Comparison of ENCODE assay signal across 7 mouse cellular contexts in the genomic region with DNA sequence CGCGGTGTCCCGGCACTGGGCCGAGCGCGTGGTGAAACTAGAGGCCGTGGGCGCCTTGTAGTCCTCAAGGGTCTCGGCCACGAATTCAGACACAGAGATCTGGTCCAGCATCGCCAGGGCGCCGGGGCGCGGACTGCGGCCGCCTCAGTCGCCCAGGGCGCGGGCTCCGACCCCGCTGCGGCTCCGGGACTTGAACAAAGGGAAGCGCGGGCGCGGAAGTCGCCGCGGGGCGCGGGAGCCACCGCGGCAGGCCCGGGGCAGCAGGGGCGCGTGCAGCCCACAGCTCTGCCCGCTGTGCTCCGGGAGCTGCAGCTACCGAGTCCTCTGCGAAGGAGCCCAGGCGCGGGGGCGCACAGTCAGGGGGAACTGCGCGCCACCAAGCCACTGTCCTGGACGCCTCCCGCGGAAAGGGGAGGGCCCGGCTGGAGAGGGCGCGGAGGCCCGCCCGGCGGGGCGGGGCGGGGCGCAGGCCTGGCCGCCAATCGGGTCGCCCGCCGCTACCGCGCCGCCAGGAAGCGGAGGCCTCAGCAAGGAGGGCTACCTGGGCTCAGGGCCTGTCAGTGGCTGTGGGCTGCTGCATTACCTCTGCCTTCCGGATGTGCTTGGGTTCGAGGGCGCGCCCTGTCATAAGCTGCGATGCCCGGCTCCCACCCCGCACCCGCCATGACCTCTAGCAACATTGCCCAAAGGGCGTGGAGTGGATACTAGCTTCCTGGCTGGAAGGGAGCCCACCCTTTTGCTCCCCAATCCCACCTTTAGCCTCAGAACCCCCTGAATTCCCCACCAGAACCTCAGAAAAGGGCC.
DNase-seq lines count a peak whose midpoint lies in the region; ATAC-seq and TF ChIP-seq lines count a peak whose summit lies in the region.
"Not testable (repeated sequence)": the region's sequence is repeated elsewhere in the genome, so short reads cannot be mapped to it uniquely, and the experiment has no call there.

No protein-coding gene starts in this region.

- peak overlapping the region; percentile 32; the same call in 1 of the 2 replicates for H3K4me2 ChIP-seq in hindbrain, embryonic 11.5 days (replicated peaks; ENCODE audit: low read depth, low read length)
- H3K4me2 ChIP-seq in liver, postnatal 0 days (ENCODE audit: low read depth, low read length), result peak overlapping the region; percentile 59
- H3K4me2 ChIP-seq in neural tube, embryonic 12.5 days (replicated peaks), result peak overlapping the region; percentile 61
- peak overlapping the region; percentile 45 for H3K4me2 ChIP-seq in stomach, embryonic 16.5 days (ENCODE audit: low read depth, low read length)

- intact Hi-C loops in gastrocnemius, adult 2 months (cut with DNase I), result not testable (repeated sequence)

- H3K27ac ChIP-seq in gastrocnemius, adult 2 months; hindbrain, embryonic 11.5 days (ENCODE audit: low read depth, low read length); layer of hippocampus, adult 2 months; liver, postnatal 0 days (ENCODE audit: low read depth); neural tube, embryonic 12.5 days; stomach, embryonic 16.5 days (ENCODE audit: low read length): not testable (repeated sequence)

- H3K4me3 ChIP-seq in gastrocnemius, adult 2 months, result peak overlapping the region; percentile 70
- peak overlapping the region; percentile 52 for H3K4me3 ChIP-seq in hindbrain, embryonic 11.5 days (ENCODE audit: low read depth, low read length)
- H3K4me3 ChIP-seq in layer of hippocampus, adult 2 months, result peak overlapping the region; percentile 50
- peak overlapping the region; percentile 38 for H3K4me3 ChIP-seq in liver, postnatal 0 days (ENCODE audit: low read depth, low read length)
- peak overlapping the region; percentile 50 for H3K4me3 ChIP-seq in neural tube, embryonic 12.5 days
- peak overlapping the region; percentile 50 for H3K4me3 ChIP-seq in stomach, embryonic 16.5 days (replicated peaks; ENCODE audit: low read length)

- H3K9ac ChIP-seq in hindbrain, embryonic 11.5 days (ENCODE audit: low read depth, low read length), result peak overlapping the region; percentile 72
- not testable (repeated sequence) for H3K9ac ChIP-seq in liver, postnatal 0 days (replicated peaks)
- H3K9ac ChIP-seq in neural tube, embryonic 12.5 days, result peak overlapping the region; percentile 67
- H3K9ac ChIP-seq in stomach, embryonic 16.5 days (ENCODE audit: low read length), result peak overlapping the region; percentile 68

- H3K9me3 ChIP-seq in hindbrain, embryonic 11.5 days (ENCODE audit: control insufficient read depth, low read length); liver, postnatal 0 days (ENCODE audit: low read length); neural tube, embryonic 12.5 days; stomach, embryonic 16.5 days (replicated peaks; ENCODE audit: control insufficient read depth, low read length): not testable (repeated sequence)

- not testable (repeated sequence) for TF ChIP-seq CTCF in gastrocnemius, adult 2 months (IDR thresholded peaks at IDR 0.05); layer of hippocampus, adult 2 months (conservative IDR thresholded peaks at IDR 0.05); liver, postnatal 0 days (IDR thresholded peaks at IDR 0.05; ENCODE audit: low read depth)

- H3K27me3 ChIP-seq in hindbrain, embryonic 11.5 days (ENCODE audit: control insufficient read depth, insufficient read depth, low read length); liver, postnatal 0 days (ENCODE audit: insufficient read depth, low read length); neural tube, embryonic 12.5 days (replicated peaks); stomach, embryonic 16.5 days (ENCODE audit: control insufficient read depth, insufficient read depth, low read length): not testable (repeated sequence)

- DNase-seq in embryo, embryonic 11 days, result peak; percentile 46
- DNase-seq in gastrocnemius, adult 2 months, result peak; percentile 15
- peak; percentile 41 for DNase-seq in hindbrain, embryonic 11.5 days (ENCODE audit: low spot score)
- DNase-seq in layer of hippocampus, adult 2 months (ENCODE audit: low spot score in 2 of 2), result not testable (repeated sequence)
- DNase-seq in liver, postnatal 0 days, result peak; percentile 9

- WGBS in hindbrain, embryonic 11.5 days, result 0% methylated on average over 40 of the region's 77 CpGs
- WGBS in liver, postnatal 0 days (ENCODE audit: insufficient replicate concordance), result 3% methylated on average over 52 of the region's 77 CpGs
- WGBS in neural tube, embryonic 12.5 days, result under 1% methylated on average over 69 of the region's 77 CpGs
- 1% methylated on average over 55 of the region's 77 CpGs for WGBS in stomach, embryonic 16.5 days

- TF ChIP-seq EP300 in liver, postnatal 0 days (IDR thresholded peaks at IDR 0.05; ENCODE audit: low read depth), result not testable (repeated sequence)

- ATAC-seq in hindbrain, embryonic 11.5 days (ENCODE audit: low FRiP score); liver, postnatal 0 days; neural tube, embryonic 12.5 days (ENCODE audit: low FRiP score, low read depth); stomach, embryonic 16.5 days (ENCODE audit: insufficient read depth, low FRiP score): not testable (repeated sequence)

- not testable (repeated sequence) for H3K36me3 ChIP-seq in hindbrain, embryonic 11.5 days (ENCODE audit: control insufficient read depth, insufficient read depth, low read length); liver, postnatal 0 days (replicated peaks; ENCODE audit: insufficient read depth, low read length); neural tube, embryonic 12.5 days; stomach, embryonic 16.5 days (ENCODE audit: control insufficient read depth, insufficient read depth, low read length)

- H3K4me1 ChIP-seq in hindbrain, embryonic 11.5 days (replicated peaks; ENCODE audit: control insufficient read depth, insufficient read depth, low read length); liver, postnatal 0 days (ENCODE audit: insufficient read depth); neural tube, embryonic 12.5 days; stomach, embryonic 16.5 days (ENCODE audit: control insufficient read depth, insufficient read depth, low read length): not testable (repeated sequence)
